Mouse (Mus musculus): ENCODE results near the gene Timm22. TPM values are rescaled to one million over a fixed set of nuclear protein-coding genes. Genes with fewer than 3 reads are reported as not detected.

Gene Timm22
- polyA plus RNA-seq, 1 experiment, result 28.3 TPM

- no peak for TF ChIP-seq CTCF (IDR thresholded peaks at IDR 0.05; ENCODE audit: extremely low read depth, insufficient read depth, low read length)
- Histone ChIP-seq H3K4me1 (ENCODE audit: control insufficient read depth, insufficient read depth, low read length) (peaks cover 8% of the 10 kb centered on the region), H3K27ac (ENCODE audit: insufficient read depth, low read length) (no peak overlapping the region), H3K4me3 (ENCODE audit: insufficient read depth, low read length) (no peak overlapping the region)
Measured at GRCm38 (mm10) chr11:76461696-76462095, 54.9 kb downstream of the Timm22 start.

DNA sequence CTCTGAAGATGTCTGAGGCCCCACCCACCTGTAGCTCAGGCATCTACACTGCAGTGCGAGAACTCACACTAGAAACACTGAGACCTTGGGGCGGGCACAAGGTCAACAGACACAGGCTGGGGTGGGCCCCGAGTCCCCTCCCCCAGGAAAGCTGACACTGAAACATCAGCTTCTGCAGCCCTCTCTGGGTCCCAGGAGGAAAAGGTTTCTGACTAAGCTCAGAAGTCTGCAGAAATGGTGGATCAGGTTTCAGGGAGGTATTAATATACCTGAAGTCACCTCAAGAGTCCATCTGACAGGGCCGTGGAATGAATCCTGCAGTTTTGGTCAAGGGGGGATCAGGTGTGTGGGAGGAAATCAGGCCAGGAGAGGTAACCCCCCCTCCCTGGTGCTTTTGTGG, 59.1 kb downstream of the Timm22 start:
- Histone ChIP-seq H3K4me1 (ENCODE audit: control insufficient read depth, insufficient read depth, low read length) (peaks cover 14% of the 10 kb centered on the region), H3K27ac (ENCODE audit: insufficient read depth, low read length) (no peak overlapping the region), H3K4me3 (ENCODE audit: insufficient read depth, low read length) (no peak overlapping the region)
- TF ChIP-seq CTCF (IDR thresholded peaks at IDR 0.05; ENCODE audit: extremely low read depth, insufficient read depth, low read length) (no peak), POLR2A (IDR thresholded peaks at IDR 0.05; ENCODE audit: extremely low read depth, insufficient read depth, low read length) (no peak)

Other genes starting within 250 kb of the Timm22 start
- 56.6 and 57.4 TPM in 2 replicates for gene Vps53, start 227.3 kb upstream of the Timm22 start, polyA plus RNA-seq (2012; rRNA removed)
- gene Fam57a, start 227.3 kb upstream of the Timm22 start, polyA plus RNA-seq (2012; rRNA removed), result 28.6 and 32.3 TPM in 2 replicates
- 1.9 and 2.2 TPM in 2 replicates for gene Dbil5, start 189.3 kb upstream of the Timm22 start, polyA plus RNA-seq (2012; rRNA removed)
- gene Gemin4, start 189.3 kb upstream of the Timm22 start, polyA plus RNA-seq (2012; rRNA removed), result 5.8 and 6.6 TPM in 2 replicates
- gene Mrm3, start 163.2 kb upstream of the Timm22 start, polyA plus RNA-seq (2012; rRNA removed), result 15.0 and 17.0 TPM in 2 replicates
- 38.6 and 41.7 TPM in 2 replicates for gene Glod4, start 163.2 kb upstream of the Timm22 start, polyA plus RNA-seq (2012; rRNA removed)
- gene Nxn, start 7.8 kb upstream of the Timm22 start, polyA plus RNA-seq (2012; rRNA removed), result 8.0 and 9.2 TPM in 2 replicates
- gene Abr, start 215.4 kb downstream of the Timm22 start, polyA plus RNA-seq (2012; rRNA removed), result 266 and 292 TPM in 2 replicates